Mouse (Mus musculus): ENCODE data around the gene Mup16. TPM values are rescaled to one million over a fixed set of nuclear protein-coding genes. Genes with fewer than 3 reads are reported as not detected.
"Not testable (repeated sequence)": the region's sequence is repeated elsewhere in the genome, so short reads cannot be mapped to it uniquely, and the experiment has no call there.

Mup16 gene
- not detected in 2 replicates for polyA plus RNA-seq (2016; fragmentation: Nextera tagmentation; extraction: Ambion mirVana)

- H3K4me1 ChIP-seq; H3K27me3 ChIP-seq; H3K9ac ChIP-seq; H3K27ac ChIP-seq; ATAC-seq (ENCODE audit: low FRiP score); H3K36me3 ChIP-seq (replicated peaks); H3K4me3 ChIP-seq (replicated peaks); H3K9me3 ChIP-seq; H3K4me2 ChIP-seq: not testable (repeated sequence)
- WGBS = 88% methylated on average over 2 of the region's 4 CpGs
Observed at GRCm38 (mm10) chr4:61519431-61519830, at the start of gene Mup16. Gene Mup16 (minus strand): TSS chr4:61519531.

GRCm38 (mm10) chr4:61555887-61556286, 36.6 kb upstream of the Mup16 start:
- ATAC-seq (ENCODE audit: low FRiP score); H3K27me3 ChIP-seq; H3K9me3 ChIP-seq; H3K27ac ChIP-seq; H3K4me3 ChIP-seq (replicated peaks); H3K4me2 ChIP-seq; H3K4me1 ChIP-seq; H3K9ac ChIP-seq; H3K36me3 ChIP-seq (replicated peaks): not testable (repeated sequence)
- WGBS = 48% methylated on average over 2 of the region's 2 CpGs

Other genes starting within 250 kb of the Mup16 start
- gene Mup14, start 215.5 kb downstream of the Mup16 start, polyA plus RNA-seq (2016; fragmentation: Nextera tagmentation; extraction: Ambion mirVana) = not detected in 2 replicates
- not detected in 2 replicates for gene Mup15, start 79.8 kb downstream of the Mup16 start, polyA plus RNA-seq (2016; fragmentation: Nextera tagmentation; extraction: Ambion mirVana)
- not detected in 2 replicates for gene Mup17, start 76.3 kb upstream of the Mup16 start, polyA plus RNA-seq (2016; fragmentation: Nextera tagmentation; extraction: Ambion mirVana)
- gene Mup18, start 154.6 kb upstream of the Mup16 start, polyA plus RNA-seq (2016; fragmentation: Nextera tagmentation; extraction: Ambion mirVana) = not detected in 2 replicates

All from forebrain, embryonic 12.5 days (tissue).